Mouse (Mus musculus) MEL (cell line): ENCODE data around the gene Adcy1. TPM values are rescaled to one million over a fixed set of nuclear protein-coding genes. Genes with fewer than 3 reads are reported as not detected.

Source experiments
- DNase-seq: peaks from one replicate; pipeline ENCODE4 v3.0.0; 2011; ENCODE audit warnings: low read depth, low spot score
- H3K27ac ChIP-seq: 2 replicates; pipeline ENCODE4 v1.5.1; 2012; ENCODE audit warnings: low read depth, mild to moderate bottlenecking, control low read depth, low read length, moderate library complexity; ENCODE audit not compliant: control insufficient read depth
- H3K27me3 ChIP-seq, 2 experiments: fragments of 150-350 bp in 1 of 2; sonication (generic) in 1 of 2; 2 replicates each; pipeline ENCODE4 v1.6.1; 2012; ENCODE audit warnings: low read length in 2 of 2, mild to moderate bottlenecking in 2 of 2, improper control_type of control experiment in 1 of 2, moderate library complexity in 1 of 2; ENCODE audit not compliant: insufficient read depth in 2 of 2, control insufficient read depth in 1 of 2
- H3K36me3 ChIP-seq, 2 experiments: 2 replicates each; pipeline ENCODE4 v1.6.1; 2012 to 2014; ENCODE audit warnings: low read length in 2 of 2, improper control_type of control experiment in 1 of 2, inconsistent platforms in 1 of 2, mild to moderate bottlenecking in 1 of 2; ENCODE audit not compliant: insufficient read depth in 2 of 2, control insufficient read depth in 1 of 2
- H3K4me1 ChIP-seq, 2 experiments: fragments of 150-350 bp in 1 of 2; sonication (generic) in 1 of 2; 2 replicates each; pipeline ENCODE4 v1.6.1; 2012; ENCODE audit warnings: low read length in 2 of 2, improper control_type of control experiment in 1 of 2, mild to moderate bottlenecking in 1 of 2; ENCODE audit not compliant: insufficient read depth in 2 of 2, control insufficient read depth in 1 of 2
- H3K4me3 ChIP-seq, 2 experiments: fragments of 150-350 bp in 1 of 2; sonication (generic) in 1 of 2; 2 replicates each; pipeline ENCODE4 v1.5.1; 2012; ENCODE audit warnings: low read depth in 2 of 2, low read length in 2 of 2, mild to moderate bottlenecking in 2 of 2, moderate library complexity in 2 of 2, control low read depth in 1 of 2, improper control_type of control experiment in 1 of 2; ENCODE audit not compliant: control insufficient read depth in 1 of 2, insufficient read depth in 1 of 2
- H3K79me2 ChIP-seq: 2 replicates; pipeline ENCODE4 v1.6.1; 2012; ENCODE audit warnings: mild to moderate bottlenecking, low read length, moderate library complexity; ENCODE audit not compliant: control insufficient read depth, poor library complexity, insufficient read depth
- H3K9ac ChIP-seq: 2 replicates; pipeline ENCODE4 v1.6.1; 2012; ENCODE audit warnings: low read depth, mild to moderate bottlenecking, control low read depth, low read length, moderate library complexity; ENCODE audit not compliant: control insufficient read depth, poor library complexity, severe bottlenecking
- H3K9me3 ChIP-seq: fragments of 150-350 bp; sonication (generic); replicated peaks from 2 replicates; pipeline ENCODE4 v1.6.1; 2012; ENCODE audit warnings: mild to moderate bottlenecking, low read length, improper control_type of control experiment, moderate library complexity; ENCODE audit not compliant: insufficient read depth
- BHLHE40 ChIP-seq: IDR thresholded peaks from 2 replicates; pipeline ENCODE4 v1.6.1; 2012; ENCODE audit warnings: low read depth, mild to moderate bottlenecking, inconsistent platforms, low read length, improper control_type of control experiment, borderline replicate concordance
- CHD2 ChIP-seq: IDR thresholded peaks from 2 replicates; pipeline ENCODE4 v1.6.1; 2011; ENCODE audit warnings: low read length, improper control_type of control experiment
- CTCF ChIP-seq, 3 experiments: IDR thresholded peaks in 2 of 3; conservative IDR thresholded peaks in 1 of 3; 2 replicates each; pipeline ENCODE4 v1.5.1; 2011 to 2012; ENCODE audit warnings: low read length in 3 of 3, low read depth in 2 of 3, mild to moderate bottlenecking in 2 of 3, improper control_type of control experiment in 1 of 3, inconsistent platforms in 1 of 3, mixed read lengths in 1 of 3, moderate library complexity in 1 of 3; ENCODE audit not compliant: control insufficient read depth in 1 of 3, insufficient read depth in 1 of 3, poor library complexity in 1 of 3, severe bottlenecking in 1 of 3
- HCFC1 ChIP-seq: IDR thresholded peaks from 2 replicates; pipeline ENCODE4 v1.6.1; 2012; ENCODE audit warnings: low read depth, mild to moderate bottlenecking, inconsistent platforms, low read length, improper control_type of control experiment, moderate library complexity
- MEF2A ChIP-seq: IDR thresholded peaks from 2 replicates; pipeline ENCODE4 v1.6.1; 2014; ENCODE audit warnings: low read depth, mild to moderate bottlenecking, inconsistent platforms, low read length, improper control_type of control experiment; ENCODE audit not compliant: poor library complexity, insufficient replicate concordance, severe bottlenecking; ENCODE audit errors: extremely low read depth
- MYB ChIP-seq: IDR thresholded peaks from 2 replicates; pipeline ENCODE4 v1.6.1; 2011; ENCODE audit warnings: mild to moderate bottlenecking, low read depth, low read length, improper control_type of control experiment
- MYC ChIP-seq: IDR thresholded peaks from 2 replicates; pipeline ENCODE4 v1.6.1; 2011; ENCODE audit warnings: low read depth, mild to moderate bottlenecking, low read length, improper control_type of control experiment, moderate library complexity
- NELFE ChIP-seq: IDR thresholded peaks from 2 replicates; pipeline ENCODE4 v1.6.1; 2011; ENCODE audit warnings: low read depth, low read length, improper control_type of control experiment
- NRF1 ChIP-seq: IDR thresholded peaks from 2 replicates; pipeline ENCODE4 v1.6.1; 2014; ENCODE audit warnings: low read depth, mild to moderate bottlenecking, inconsistent platforms, low read length, improper control_type of control experiment, moderate library complexity; ENCODE audit not compliant: poor library complexity, insufficient read depth, severe bottlenecking
- POLR2AphosphoS2 ChIP-seq: IDR thresholded peaks from 2 replicates; pipeline ENCODE4 v1.6.1; 2011; ENCODE audit warnings: low read length, improper control_type of control experiment
- POLR2AphosphoS5 ChIP-seq: IDR thresholded peaks from 2 replicates; pipeline ENCODE4 v1.6.1; 2012; ENCODE audit warnings: low read depth, borderline replicate concordance, mild to moderate bottlenecking, inconsistent platforms, low read length, moderate library complexity, mixed read lengths
- RAD21 ChIP-seq: IDR thresholded peaks from 2 replicates; pipeline ENCODE4 v1.6.1; 2011; ENCODE audit warnings: mild to moderate bottlenecking, low read depth, low read length, improper control_type of control experiment
- SIN3A ChIP-seq: IDR thresholded peaks from 2 replicates; pipeline ENCODE4 v1.6.1; 2012; ENCODE audit warnings: low read length, improper control_type of control experiment, inconsistent platforms
- TBP ChIP-seq: IDR thresholded peaks from 2 replicates; pipeline ENCODE4 v1.8.0; 2011; ENCODE audit warnings: low read depth, low read length, improper control_type of control experiment
- UBTF ChIP-seq: IDR thresholded peaks from 2 replicates; pipeline ENCODE4 v1.6.1; 2012; ENCODE audit warnings: low read depth, mild to moderate bottlenecking, inconsistent platforms, low read length, improper control_type of control experiment, moderate library complexity, borderline replicate concordance; ENCODE audit not compliant: insufficient read depth
- USF1 ChIP-seq: IDR thresholded peaks from 2 replicates; pipeline ENCODE4 v1.6.1; 2014; ENCODE audit warnings: low read depth, mild to moderate bottlenecking, inconsistent platforms, low read length, improper control_type of control experiment, moderate library complexity
- polyA plus RNA-seq, 2 experiments: library from polyadenylated mRNA; stranded (reverse) in 1 of 2; unstranded in 1 of 2; fragments of >175 nt in 1 of 2; fragments of >200 nt in 1 of 2; gene quantifications; 2 replicates each; pipeline versions ENCODE4 v1.2.1 to v1.2.4; 2012; ENCODE audit warnings: low replicate concordance in 2 of 2, low read depth in 1 of 2; ENCODE audit not compliant: insufficient read length in 2 of 2, insufficient read depth in 1 of 2, missing spikeins in 1 of 2
- total RNA-seq: library from RNA; depleted of rRNA; stranded (reverse); fragments of 300-350 nt; gene quantifications from 2 replicates; pipeline ENCODE4 v1.2.3, GENCODE M21; 2012

Adcy1 gene
- total and polyA plus RNA-seq, 3 experiments = under 0.01 TPM; not detected in 2

DNA sequence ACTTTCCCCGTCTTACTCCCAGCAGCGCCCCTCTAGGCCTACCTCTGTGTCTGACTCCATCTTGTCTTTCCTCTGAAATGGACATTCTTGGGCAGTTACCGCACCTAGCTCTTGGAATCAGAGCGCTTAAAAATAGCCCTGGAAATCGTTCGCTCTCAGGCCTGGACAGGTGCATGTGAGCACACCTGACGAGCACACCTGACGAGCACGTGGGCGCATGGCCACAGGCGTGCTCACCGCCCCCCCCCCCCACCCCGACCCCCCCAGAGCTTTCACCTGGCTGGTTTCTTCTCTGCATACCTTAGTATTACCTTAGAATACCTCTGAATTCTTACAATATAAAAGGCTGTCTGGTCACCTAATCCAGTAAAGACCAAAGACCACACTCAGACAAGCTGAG is 125.2 kb downstream of the Adcy1 start, which contains the start of gene Gm11985:
TSS of gene Gm11985 (minus strand) at position 101 of the 400 bp plus-strand sequence.
- Histone ChIP-seq H3K27me3 (no peaks in the 10 kb centered on the region), H3K9me3 (no peaks in the 10 kb centered on the region), H3K4me1 (no peaks in the 10 kb centered on the region), H3K27ac (no peak within 1 kb of the TSS), H3K36me3 (no peaks in the 10 kb centered on the region), H3K79me2 (no peaks in the 10 kb centered on the region), H3K9ac (no peak within 1 kb of the TSS), H3K4me3 (no peak within 1 kb of the TSS)
- no peak for DNase-seq
- TF ChIP-seq NRF1 (no peak), CTCF (IDR thresholded peaks at IDR 0.05 in 2 of 3, conservative IDR thresholded peaks at IDR 0.05 in 1 of 3; ENCODE audit: control insufficient read depth in 1 of 3, insufficient read depth in 1 of 3, low read depth in 2 of 3, low read length in 3 of 3, poor library complexity in 1 of 3, severe bottlenecking in 1 of 3) (no peak), TBP (no peak), MEF2A (no peak), MYC (no peak), SIN3A (no peak), POLR2AphosphoS5 (no peak), UBTF (no peak), CHD2 (no peak), POLR2AphosphoS2 (no peak), RAD21 (no peak), BHLHE40 (no peak)

DNA sequence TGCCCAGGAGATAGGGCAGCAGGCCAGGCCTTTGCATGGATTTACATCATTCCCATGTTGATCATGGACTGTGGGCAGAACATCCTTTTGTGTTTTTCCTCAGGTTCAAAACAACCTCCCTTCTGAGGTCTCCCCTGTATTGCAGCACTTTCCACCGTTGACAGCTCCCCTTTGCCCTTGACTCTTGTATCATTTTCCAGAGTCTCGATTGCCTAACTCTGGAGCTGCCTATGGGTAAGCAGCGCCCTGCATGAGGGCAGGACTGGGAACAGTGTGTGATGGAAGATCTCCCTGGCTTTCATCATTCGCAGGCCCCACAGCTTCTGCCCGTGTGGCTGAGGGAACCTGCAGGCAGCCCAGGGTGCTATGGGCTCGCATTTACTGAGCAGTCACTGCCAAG is 129.4 kb downstream of the Adcy1 start:
- Histone ChIP-seq H3K27ac (no peak overlapping the region), H3K4me1 (no peaks in the 10 kb centered on the region), H3K9ac (no peak overlapping the region), H3K27me3 (no peaks in the 10 kb centered on the region), H3K36me3 (no peaks in the 10 kb centered on the region), H3K4me3 (no peak overlapping the region), H3K9me3 (no peaks in the 10 kb centered on the region), H3K79me2 (no peaks in the 10 kb centered on the region)
- no peak for DNase-seq
- TF ChIP-seq MYB = no peak
- TF ChIP-seq NELFE = no peak
- TF ChIP-seq USF1 = no peak
- no peak for TF ChIP-seq BHLHE40
- TF ChIP-seq UBTF = no peak
- no peak for TF ChIP-seq HCFC1
- no peak for TF ChIP-seq CHD2
